Mouse (Mus musculus): Measurements from ENCODE around the gene Hist1h4f. TPM values are rescaled to one million over a fixed set of nuclear protein-coding genes. Genes with fewer than 3 reads are reported as not detected.
A peak's percentile ranks its signal among the peaks of the same experiment; 100 is the strongest.

Hist1h4f gene
- polyA plus RNA-seq, 2 experiments from 2014 or later: 1.1 TPM; not detected in 1

GRCm38 (mm10) chr13:23506819-23507515 lies 44.5 kb downstream of the Hist1h4f start:
- ATAC-seq: no peak

GRCm38 (mm10) chr13:23506351-23506750 lies 45.1 kb downstream of the Hist1h4f start:
- no peak for ATAC-seq

GRCm38 (mm10) chr13:23505662-23506345 lies 45.6 kb downstream of the Hist1h4f start:
- ATAC-seq: no peak

- ATAC-seq: peak; percentile 51
Measured at GRCm38 (mm10) chr13:23503797-23504196, 47.7 kb downstream of the Hist1h4f start.

GRCm38 (mm10) chr13:23502916-23503315 lies 48.5 kb downstream of the Hist1h4f start:
- no peak for ATAC-seq

- no peak for ATAC-seq
Measured at GRCm38 (mm10) chr13:23502031-23502567, 49.3 kb downstream of the Hist1h4f start.

- ATAC-seq: no peak
Measured at GRCm38 (mm10) chr13:23501511-23501910, 49.9 kb downstream of the Hist1h4f start.

Other genes starting within 250 kb of the Hist1h4f start
- 10 to 100 TPM; 29.6 to 34.2 TPM for gene Zfp322a, start 182.4 kb downstream of the Hist1h4f start, polyA plus RNA-seq (2017; shearing (Covaris generic))
- gene Abt1, start 127.8 kb downstream of the Hist1h4f start, polyA plus RNA-seq (2017; shearing (Covaris generic)): 10 to 100 TPM; 12.4 to 14.5 TPM
- not detected for gene Btn1a1, start 85.7 kb downstream of the Hist1h4f start, polyA plus RNA-seq (2017; shearing (Covaris generic))
- gene Btn2a2, start 62.8 kb downstream of the Hist1h4f start, polyA plus RNA-seq (2017; shearing (Covaris generic)): not detected
- gene Hist1h4h, start 20.6 kb downstream of the Hist1h4f start, polyA plus RNA-seq (2017; shearing (Covaris generic)): 10 to 100 TPM in 1 of 2 experiments, 1 to 10 TPM in 1; 9.5 to 10.8 TPM
- 1 to 10 TPM in 1 of 2 experiments, not detected in 1; 2.7 TPM for gene Hist1h2af, start 17.7 kb downstream of the Hist1h4f start, polyA plus RNA-seq (2017; shearing (Covaris generic))
- not detected for gene Hist1h3g, start 16.2 kb downstream of the Hist1h4f start, polyA plus RNA-seq (2017; shearing (Covaris generic))
- gene Hist1h2bh, start 8.3 kb downstream of the Hist1h4f start, polyA plus RNA-seq (2017; shearing (Covaris generic)): under 1 TPM; 0.41 to 0.66 TPM
- gene Hist1h3f, start 7.6 kb downstream of the Hist1h4f start, polyA plus RNA-seq (2017; shearing (Covaris generic)): not detected
- gene Hist1h1d, start 1.6 kb upstream of the Hist1h4f start, polyA plus RNA-seq (2017; shearing (Covaris generic)): under 1 TPM; 0.18 to 0.35 TPM
- 1 to 10 TPM; 2.2 to 4.1 TPM for gene Hist1h3e, start 10.7 kb upstream of the Hist1h4f start, polyA plus RNA-seq (2017; shearing (Covaris generic))
- 10 to 100 TPM; 12.3 to 17.6 TPM for gene Hist1h2ae, start 19.6 kb upstream of the Hist1h4f start, polyA plus RNA-seq (2017; shearing (Covaris generic))
- gene Hist1h2bg, start 19.7 kb upstream of the Hist1h4f start, polyA plus RNA-seq (2017; shearing (Covaris generic)): 1 to 10 TPM; 8.0 to 8.6 TPM
- not detected for gene Hist1h2bf, start 22.5 kb upstream of the Hist1h4f start, polyA plus RNA-seq (2017; shearing (Covaris generic))
- gene Hist1h2ad, start 22.7 kb upstream of the Hist1h4f start, polyA plus RNA-seq (2017; shearing (Covaris generic)): under 1 TPM in 1 of 2 experiments, not detected in 1; 0.96 TPM
- not detected for gene Hist1h3d, start 24.1 kb upstream of the Hist1h4f start, polyA plus RNA-seq (2017; shearing (Covaris generic))
- gene Hist1h4d, start 29.9 kb upstream of the Hist1h4f start, polyA plus RNA-seq (2017; shearing (Covaris generic)): 10 to 100 TPM; 20.2 to 22.9 TPM
- 1 to 10 TPM; 3.3 to 4.0 TPM for gene Hist1h2be, start 69.5 kb upstream of the Hist1h4f start, polyA plus RNA-seq (2017; shearing (Covaris generic))
- 10 to 100 TPM; 10.6 to 11.3 TPM for gene Hist1h1e, start 70.9 kb upstream of the Hist1h4f start, polyA plus RNA-seq (2017; shearing (Covaris generic))
- under 1 TPM; 0.51 to 0.74 TPM for gene Hist1h2ac, start 132.3 kb upstream of the Hist1h4f start, polyA plus RNA-seq (2017; shearing (Covaris generic))
- gene Hist1h2bc, start 132.6 kb upstream of the Hist1h4f start, polyA plus RNA-seq (2017; shearing (Covaris generic)): 1 to 10 TPM; 4.0 to 4.2 TPM
- gene Hist1h1t, start 144.2 kb upstream of the Hist1h4f start, polyA plus RNA-seq (2017; shearing (Covaris generic)): not detected
- gene Hist1h4c, start 146.8 kb upstream of the Hist1h4f start, polyA plus RNA-seq (2017; shearing (Covaris generic)): 1 to 10 TPM; 8.7 to 9.4 TPM
- under 1 TPM; 0.57 to 0.69 TPM for gene Hfe, start 159.2 kb upstream of the Hist1h4f start, polyA plus RNA-seq (2017; shearing (Covaris generic))
- 10 to 100 TPM in 1 of 2 experiments, 1 to 10 TPM in 1; 8.9 to 10.5 TPM for gene Hist1h1c, start 187.2 kb upstream of the Hist1h4f start, polyA plus RNA-seq (2017; shearing (Covaris generic))
- gene Hist1h3c, start 194.0 kb upstream of the Hist1h4f start, polyA plus RNA-seq (2017; shearing (Covaris generic)): 1 to 10 TPM in 1 of 2 experiments, not detected in 1; 1.3 TPM
- gene Hist1h2bb, start 195.1 kb upstream of the Hist1h4f start, polyA plus RNA-seq (2017; shearing (Covaris generic)): 1 to 10 TPM in 1 of 2 experiments, not detected in 1; 2.9 TPM
- gene Hist1h2ab, start 199.5 kb upstream of the Hist1h4f start, polyA plus RNA-seq (2017; shearing (Covaris generic)): 1 to 10 TPM; 2.8 to 8.2 TPM
- not detected for gene Hist1h3b, start 200.6 kb upstream of the Hist1h4f start, polyA plus RNA-seq (2017; shearing (Covaris generic))
- 1 to 10 TPM in 1 of 2 experiments, not detected in 1; 5.4 TPM for gene Hist1h4b, start 205.4 kb upstream of the Hist1h4f start, polyA plus RNA-seq (2017; shearing (Covaris generic))
- not detected for gene Hist1h4a, start 209.6 kb upstream of the Hist1h4f start, polyA plus RNA-seq (2017; shearing (Covaris generic))
- 1 to 10 TPM in 1 of 2 experiments, not detected in 1; 1.8 TPM for gene Hist1h3a, start 210.7 kb upstream of the Hist1h4f start, polyA plus RNA-seq (2017; shearing (Covaris generic))
- 1 to 10 TPM; 2.6 to 3.4 TPM for gene Hist1h1a, start 212.0 kb upstream of the Hist1h4f start, polyA plus RNA-seq (2017; shearing (Covaris generic))
- gene Trim38, start 218.3 kb upstream of the Hist1h4f start, polyA plus RNA-seq (2017; shearing (Covaris generic)): not detected